Mouse (Mus musculus): ENCODE data around the gene Naalad2. TPM values are rescaled to one million over a fixed set of nuclear protein-coding genes. Genes with fewer than 3 reads are reported as not detected.

Naalad2 gene
- 3.8 and 4.6 TPM in 2 replicates for polyA plus RNA-seq (2015; fragmentation: Nextera tagmentation; extraction: Ambion mirVana)

DNA sequence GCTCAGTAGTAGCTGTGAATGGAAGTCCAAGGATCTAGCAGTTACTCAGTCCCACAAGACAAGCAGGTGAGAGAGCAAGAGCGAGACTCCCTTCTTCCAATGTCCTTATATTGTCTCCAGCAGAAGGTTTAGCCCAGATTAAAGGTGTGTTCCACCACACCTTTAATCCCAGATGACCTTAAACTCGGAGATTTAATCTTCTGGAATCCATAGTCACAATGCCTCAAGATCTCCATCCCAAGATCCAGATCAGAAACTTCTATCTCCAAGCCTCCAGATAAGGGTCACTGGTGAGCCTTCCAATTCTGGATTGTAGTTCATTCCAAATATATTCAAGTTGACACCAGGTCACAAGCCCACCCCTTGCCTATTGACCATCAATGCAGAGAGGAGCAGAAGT, at the start of gene Naalad2:
Gene Naalad2 (minus strand): TSS at position 101 of the 400 bp plus-strand sequence.

DNA sequence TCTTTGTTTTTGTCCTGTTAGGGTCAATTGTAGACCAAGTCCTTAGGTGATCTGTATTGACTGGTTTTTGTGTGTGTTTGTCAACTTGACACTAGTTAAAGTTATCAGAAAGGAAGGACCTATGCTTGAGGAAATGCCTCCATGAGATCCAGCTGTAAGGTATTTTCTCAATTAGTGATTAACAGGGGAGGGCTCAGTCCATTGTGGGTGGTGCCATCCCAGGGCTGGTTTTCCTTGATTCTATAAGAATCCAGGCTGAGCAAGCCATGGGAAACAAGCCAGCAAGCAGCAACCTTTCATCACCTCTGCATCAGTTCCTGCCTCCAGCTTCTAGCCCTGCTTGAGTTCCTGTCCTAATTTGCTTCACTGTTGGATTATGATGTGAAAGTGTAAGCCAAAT, 27.6 kb upstream of the Naalad2 start, which contains the start of gene Mbd3l2:
Gene Mbd3l2 (plus strand): TSS at position 301 of the 400 bp plus-strand sequence.

DNA sequence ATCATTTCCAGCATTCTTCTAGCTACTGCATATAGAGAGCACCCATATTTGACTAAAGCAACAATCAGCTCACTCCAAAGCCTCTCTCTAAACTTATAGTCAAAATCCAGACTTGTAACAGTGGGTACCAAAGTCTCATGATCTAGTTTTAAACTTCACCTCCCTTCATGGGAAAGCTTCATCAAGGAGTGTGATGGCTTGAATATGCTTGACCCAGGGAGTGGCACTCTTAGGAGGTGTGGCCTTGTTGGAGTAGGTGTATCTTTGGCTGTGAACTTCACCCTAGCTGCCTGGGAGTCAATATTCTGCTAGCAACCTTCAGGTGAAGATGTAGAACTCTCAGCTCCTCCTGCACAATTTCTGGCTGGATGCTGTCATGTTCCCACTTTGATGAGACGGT, 1.3 kb upstream of the Naalad2 start, which contains the start of gene Ubtfl1:
Gene Ubtfl1 (plus strand): TSS at position 301 of the 400 bp plus-strand sequence.

DNA sequence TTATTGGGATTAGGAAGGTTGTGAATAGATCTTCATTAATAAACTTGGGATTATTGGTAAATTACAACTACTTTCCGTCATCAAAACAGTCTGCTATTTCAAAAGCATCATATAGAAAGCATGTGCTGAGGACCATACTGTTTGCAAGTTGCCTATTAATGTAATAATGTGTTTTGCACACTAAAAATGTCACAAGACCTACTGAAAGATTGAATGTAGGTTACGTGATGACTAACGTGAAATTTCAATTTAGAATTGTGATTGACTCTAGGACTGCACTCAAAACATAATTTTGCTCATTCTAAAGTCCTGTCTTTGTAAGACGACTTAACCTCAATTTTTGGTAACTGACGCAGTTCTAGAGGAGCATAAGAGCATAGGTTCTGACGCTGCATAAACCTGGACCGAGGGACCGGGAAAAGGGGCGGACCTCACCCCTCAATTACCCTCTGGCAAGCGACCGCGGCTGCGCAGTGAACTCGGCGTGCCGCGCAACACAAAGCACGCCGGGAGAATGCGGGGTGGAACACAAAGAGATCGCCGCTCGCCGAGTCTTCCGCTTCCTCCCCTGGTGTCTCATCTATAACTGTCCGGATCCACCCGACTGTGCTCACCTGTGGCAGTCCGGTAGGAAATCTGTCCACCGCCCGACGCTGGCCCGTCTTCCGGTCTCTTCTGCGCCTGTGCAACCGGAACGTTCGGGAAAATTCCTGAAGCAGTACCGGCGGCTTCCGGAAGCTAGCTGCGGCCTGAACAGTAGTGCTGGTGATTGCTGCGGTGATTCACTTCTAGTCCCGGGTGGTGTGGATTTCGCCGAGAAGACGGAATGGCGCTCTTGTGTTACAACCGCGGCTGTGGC, 111.0 kb downstream of the Naalad2 start, which contains the start of gene Chordc1:
Gene Chordc1 (plus strand): TSS at position 555 of the 859 bp plus-strand sequence.

Other genes with a start within 250 kb of the Naalad2 start
- gene Chordc1, start 110.9 kb downstream of the Naalad2 start, polyA plus RNA-seq (2015; fragmentation: Nextera tagmentation; extraction: Ambion mirVana): 36.1 and 40.9 TPM in 2 replicates
- gene Ubtfl1, start 1.4 kb upstream of the Naalad2 start, polyA plus RNA-seq (2015; fragmentation: Nextera tagmentation; extraction: Ambion mirVana): not detected in 2 replicates
- not detected in 2 replicates for gene Mbd3l2, start 27.7 kb upstream of the Naalad2 start, polyA plus RNA-seq (2015; fragmentation: Nextera tagmentation; extraction: Ambion mirVana)
- gene Zfp558, start 75.3 kb upstream of the Naalad2 start, polyA plus RNA-seq (2015; fragmentation: Nextera tagmentation; extraction: Ambion mirVana): 0.87 and 1.2 TPM in 2 replicates
- not detected in 2 replicates for gene Mbd3l1, start 75.4 kb upstream of the Naalad2 start, polyA plus RNA-seq (2015; fragmentation: Nextera tagmentation; extraction: Ambion mirVana)

All from skeletal muscle tissue, postnatal 0 days (tissue).